Mouse (Mus musculus): ENCODE results near the gene Cdhr2.

DNA sequence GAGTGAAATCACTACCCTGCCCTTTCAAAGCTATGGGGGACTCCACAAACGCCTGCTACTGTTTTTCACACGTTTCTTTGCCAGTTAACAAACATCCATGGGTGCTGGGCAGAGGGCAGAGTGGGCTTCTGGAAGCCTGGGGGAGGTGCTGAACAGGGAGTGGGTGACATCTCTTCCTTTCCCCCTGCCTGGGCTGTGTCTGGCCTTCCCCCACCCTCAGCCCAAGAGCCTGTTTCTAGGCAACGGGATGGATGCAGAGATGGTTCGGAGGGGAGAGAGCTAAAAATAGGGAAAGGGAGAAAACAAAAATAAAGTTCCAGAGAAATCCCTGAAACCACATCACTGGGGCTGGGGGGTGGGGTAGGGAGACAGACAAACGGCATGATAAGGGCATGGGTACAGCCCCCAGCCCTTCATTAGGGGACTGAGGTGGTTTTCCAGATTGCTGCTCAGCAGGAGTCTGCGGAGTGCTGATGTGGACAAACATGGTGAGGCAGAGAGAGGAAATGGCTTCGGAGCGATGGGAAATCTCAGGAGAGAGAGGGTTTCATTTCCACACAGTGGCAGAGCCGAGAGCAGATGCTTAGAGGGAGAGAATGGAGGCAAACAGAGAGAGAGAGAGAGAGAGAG, 54.1 kb downstream of the Cdhr2 start:
- no peak for TF ChIP-seq CTCF (IDR thresholded peaks at IDR 0.05; ENCODE audit: low read depth)
- no peak for TF ChIP-seq EP300 (IDR thresholded peaks at IDR 0.05; ENCODE audit: low read depth)

Data from liver, postnatal 0 days (tissue).